Mouse (Mus musculus) E14TG2a.4 (cell line): ENCODE measurements at regions not wholly inside any gene's neighbourhood (a gene's known extent, or its start where the extent isn't known, plus 50 kb on each side); places are given as distances from the start of the nearest gene placed in this dataset.

ENCODE experiments used
- CTCF ChIP-seq: conservative IDR thresholded peaks from 2 replicates; pipeline ENCODE4 v1.5.1; 2014; ENCODE audit warnings: low read length
- NANOG ChIP-seq: IDR thresholded peaks from 2 replicates; pipeline ENCODE4 v1.6.1; 2014; ENCODE audit warnings: borderline replicate concordance, low read length, mixed read lengths

DNA sequence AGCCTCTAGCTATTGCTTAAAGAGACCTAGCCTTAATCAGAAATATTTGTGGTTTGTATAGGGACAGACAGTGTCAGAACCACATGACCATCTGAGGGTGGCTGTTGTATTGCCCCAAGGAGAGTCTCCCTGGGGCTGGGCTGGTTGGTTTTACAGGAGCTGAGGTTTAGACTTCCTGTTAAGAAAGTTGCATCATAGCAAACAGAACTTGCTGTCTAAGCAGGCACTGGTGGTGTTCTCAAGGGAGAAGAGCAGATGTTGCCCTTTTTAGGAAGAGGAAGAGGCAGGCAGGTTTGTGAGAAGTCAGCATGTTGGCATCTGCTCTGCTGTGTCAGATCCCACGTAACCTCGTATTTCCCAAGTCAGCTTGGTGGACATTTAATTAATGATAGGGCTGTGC is 52.7 kb upstream of the Tut7 start:
- TF ChIP-seq CTCF (no peak), NANOG (no peak)
